Mouse (Mus musculus) lung, postnatal 0 days (tissue): ENCODE measurements around the gene Clic1.

Experiments
- CTCF ChIP-seq: IDR thresholded peaks from 2 replicates; pipeline ENCODE4 v1.5.1; 2016; ENCODE audit warnings: antibody characterized with exemption, mild to moderate bottlenecking
- EP300 ChIP-seq: IDR thresholded peaks from 2 replicates; pipeline ENCODE4 v1.6.1; 2016; ENCODE audit warnings: antibody characterized with exemption, mild to moderate bottlenecking, control low read depth

- TF ChIP-seq EP300 (peak; percentile 31; the same call in 1 of the 2 replicates), CTCF (no peak)
These were observed 6.0 kb upstream of the Clic1 start for GRCm38 (mm10) chr17:35043794-35044193.
